Mouse (Mus musculus) gastrocnemius, adult 2 months (tissue): ENCODE data around the gene Meltf. TPM values are rescaled to one million over a fixed set of nuclear protein-coding genes. Genes with fewer than 3 reads are reported as not detected.

ENCODE experiments used
- DNase-seq: peaks from one replicate; pipeline ENCODE4 v3.0.0; 2022
- H3K27ac ChIP-seq: fragments of 200-600 bp; 2 replicates; pipeline ENCODE4 v1.8.1; 2022; ENCODE audit warnings: mild to moderate bottlenecking
- H3K4me3 ChIP-seq: fragments of 200-600 bp; 2 replicates; pipeline ENCODE4 v1.8.1; 2022; ENCODE audit warnings: mild to moderate bottlenecking, moderate library complexity
- CTCF ChIP-seq: fragments of 200-600 bp; IDR thresholded peaks from 2 replicates; pipeline ENCODE4 v1.8.1; 2022; ENCODE audit warnings: antibody characterized with exemption, mild to moderate bottlenecking, moderate library complexity
- intact Hi-C: fragments of 180-260 bp; cut with DNase I; formaldehyde crosslinking; loops from one replicate; pipeline ENCODE4 v1.15.1; 2025
- total RNA-seq, 2 experiments: library from RNA; stranded (reverse); gene quantifications; 2 replicates each; pipeline ENCODE4 v1.2.3; 2021

The Meltf gene
- total RNA-seq, 2 experiments from 2014 or later, result not detected

DNA sequence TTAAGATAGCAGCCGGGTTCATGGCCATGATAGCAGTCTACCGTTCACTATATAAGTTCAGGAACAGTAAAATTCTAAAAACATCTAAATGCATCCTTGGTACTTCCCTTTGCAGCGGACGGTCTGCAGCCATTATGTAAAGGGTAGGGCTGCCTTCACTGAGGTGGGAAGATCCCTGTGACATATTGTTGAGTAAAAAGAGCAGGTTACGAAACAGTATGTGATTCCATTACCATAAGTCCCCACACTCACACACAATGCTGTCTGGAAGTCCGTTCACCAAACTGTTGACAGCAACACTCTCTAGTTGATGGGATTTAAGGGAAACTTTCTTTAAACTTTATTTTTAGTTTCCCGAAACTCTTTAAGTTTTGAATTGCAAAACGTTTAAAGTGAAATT lies 24.6 kb downstream of the Meltf start:
- no peak for TF ChIP-seq CTCF
- DNase-seq, result no peak
- intact Hi-C loops, result no loop called here
- H3K27ac ChIP-seq, result no peak overlapping the region
- H3K4me3 ChIP-seq, result no peak overlapping the region

GRCm38 (mm10) chr16:31905331-31905730 lies 26.7 kb downstream of the Meltf start:
- H3K27ac ChIP-seq, result no peak overlapping the region
- DNase-seq, result no peak
- H3K4me3 ChIP-seq, result no peak overlapping the region
- peak; percentile 42 for TF ChIP-seq CTCF
- intact Hi-C loops, result no loop called here

DNA sequence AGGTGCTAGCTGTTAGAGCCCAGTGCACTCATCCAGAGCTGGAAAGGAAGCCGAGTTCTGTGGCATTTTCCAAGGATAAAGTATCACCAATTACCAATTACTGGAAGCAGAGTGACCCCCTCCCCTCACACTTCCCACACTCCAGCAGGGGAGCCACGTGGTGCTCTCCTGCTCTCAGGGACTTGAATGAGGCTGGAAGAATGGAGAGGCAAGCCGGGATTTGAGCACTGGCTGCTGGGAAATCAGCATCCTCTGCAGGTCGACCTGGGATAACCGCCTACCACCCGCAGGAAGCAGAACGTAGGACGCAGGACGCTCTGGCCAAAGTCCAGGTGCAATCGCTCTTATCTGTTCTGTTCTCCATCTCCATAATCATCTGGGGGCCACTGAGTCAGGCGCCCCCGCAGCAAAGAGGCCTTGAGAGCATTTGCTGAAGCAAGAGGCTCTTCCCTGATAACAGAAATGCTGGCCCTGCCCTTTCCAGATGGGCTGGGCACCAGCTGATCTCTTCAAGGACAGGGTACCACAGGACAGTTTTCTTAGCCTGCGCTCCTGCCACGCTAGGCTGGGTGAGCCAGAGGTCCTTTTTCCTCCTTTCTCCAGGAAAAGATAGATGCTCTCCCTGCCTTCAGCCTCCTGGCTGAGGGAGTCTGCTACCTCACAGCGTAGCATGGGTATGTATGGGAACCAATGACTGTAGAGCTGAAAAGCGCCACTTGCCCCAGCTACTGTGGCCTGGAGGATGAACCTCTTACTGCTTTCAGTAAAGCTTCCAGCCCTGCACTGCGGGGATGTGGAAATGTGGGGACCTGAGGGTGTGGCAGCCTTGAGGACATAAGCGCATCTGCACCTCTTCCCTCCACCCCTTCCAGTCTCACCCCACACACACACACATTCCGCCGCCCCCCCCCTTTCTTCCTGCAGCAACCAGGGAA lies 27.5 kb downstream of the Meltf start:
- peak overlapping the region; percentile 61 for H3K4me3 ChIP-seq
- no peak for DNase-seq
- no peak overlapping the region for H3K27ac ChIP-seq

GRCm38 (mm10) chr16:31906896-31907295 lies 28.3 kb downstream of the Meltf start:
- intact Hi-C loops, result no loop called here
- H3K27ac ChIP-seq, result no peak overlapping the region
- DNase-seq, result peak; percentile 53
- peak overlapping the region; percentile 61 for H3K4me3 ChIP-seq
- TF ChIP-seq CTCF, result no peak

More for the DNA sequence above, 27.5 kb downstream of the Meltf start:
- intact Hi-C loops, result no loop called here
- TF ChIP-seq CTCF, result no peak

GRCm38 (mm10) chr16:31908959-31909358 lies 30.3 kb downstream of the Meltf start:
- intact Hi-C loops, result no loop called here
- TF ChIP-seq CTCF, result no peak

DNA sequence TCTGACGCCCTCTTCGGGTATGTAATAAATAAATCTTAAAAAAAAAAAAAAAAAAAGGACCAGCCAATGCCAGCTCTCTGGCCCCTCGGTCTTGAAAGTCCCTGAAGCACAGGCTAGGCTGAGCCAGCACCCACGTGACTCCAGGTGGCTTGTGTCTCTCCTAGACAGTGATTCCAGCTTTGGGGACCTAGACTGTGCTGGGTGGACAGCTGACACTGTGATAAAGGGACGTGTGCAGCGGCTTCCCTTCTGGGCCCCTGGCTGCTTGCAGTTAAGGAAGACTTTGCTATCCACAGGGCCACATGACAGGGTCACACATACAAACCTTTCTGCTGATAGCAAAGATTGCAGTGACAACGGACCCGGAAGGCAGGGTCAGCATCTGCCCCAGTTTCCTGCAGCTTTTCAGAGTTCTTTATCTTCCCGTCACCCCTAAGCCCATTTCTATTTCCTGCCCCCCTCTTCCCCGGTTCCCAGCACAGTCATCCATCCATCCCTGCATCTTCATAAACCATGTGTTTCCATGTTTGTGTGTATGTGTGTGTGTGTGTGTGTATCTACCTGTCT lies 31.8 kb downstream of the Meltf start:
- DNase-seq, result no peak
- intact Hi-C loops, result no loop called here
- Histone ChIP-seq H3K4me3 (no peak overlapping the region), H3K27ac (no peak overlapping the region)
- no peak for TF ChIP-seq CTCF

More at GRCm38 (mm10) chr16:31908959-31909358, 30.3 kb downstream of the Meltf start:
- Histone ChIP-seq H3K4me3 (peak overlapping the region; percentile 15; the same call in 1 of the 2 replicates), H3K27ac (no peak overlapping the region)
- no peak for DNase-seq

GRCm38 (mm10) chr16:31917776-31918175 lies 39.2 kb downstream of the Meltf start:
- no peak overlapping the region for H3K4me3 ChIP-seq
- TF ChIP-seq CTCF, result no peak
- DNase-seq, result no peak
- H3K27ac ChIP-seq, result no peak overlapping the region
- intact Hi-C loops, result loop anchor here (1.0 to 2.0 kb wide), 3 partner anchors 39 to 459 kb away; partner anchors contain the start of gene Meltf

- no peak overlapping the region for H3K27ac ChIP-seq
- peak; percentile 90 for TF ChIP-seq CTCF
- H3K4me3 ChIP-seq, result peak overlapping the region; percentile 34
- intact Hi-C loops, result loop anchor here (1.0 to 2.0 kb wide), 3 partner anchors 40 to 459 kb away; partner anchors contain the start of gene Meltf
- DNase-seq, result peak; percentile 64
Observed at GRCm38 (mm10) chr16:31918248-31918724, 39.7 kb downstream of the Meltf start.

GRCm38 (mm10) chr16:31924368-31924767 lies 45.8 kb downstream of the Meltf start:
- no peak for DNase-seq
- intact Hi-C loops, result no loop called here
- Histone ChIP-seq H3K4me3 (no peak overlapping the region), H3K27ac (no peak overlapping the region)
- TF ChIP-seq CTCF, result no peak

GRCm38 (mm10) chr16:31926091-31926490 lies 47.5 kb downstream of the Meltf start:
- Histone ChIP-seq H3K4me3 (no peak overlapping the region), H3K27ac (no peak overlapping the region)
- intact Hi-C loops, result no loop called here
- no peak for DNase-seq
- TF ChIP-seq CTCF, result no peak

- no peak overlapping the region for H3K4me3 ChIP-seq
- no peak for TF ChIP-seq CTCF
- no peak overlapping the region for H3K27ac ChIP-seq
- intact Hi-C loops, result no loop called here
- no peak for DNase-seq
Observed at GRCm38 (mm10) chr16:31926547-31927182, 48.1 kb downstream of the Meltf start.

DNA sequence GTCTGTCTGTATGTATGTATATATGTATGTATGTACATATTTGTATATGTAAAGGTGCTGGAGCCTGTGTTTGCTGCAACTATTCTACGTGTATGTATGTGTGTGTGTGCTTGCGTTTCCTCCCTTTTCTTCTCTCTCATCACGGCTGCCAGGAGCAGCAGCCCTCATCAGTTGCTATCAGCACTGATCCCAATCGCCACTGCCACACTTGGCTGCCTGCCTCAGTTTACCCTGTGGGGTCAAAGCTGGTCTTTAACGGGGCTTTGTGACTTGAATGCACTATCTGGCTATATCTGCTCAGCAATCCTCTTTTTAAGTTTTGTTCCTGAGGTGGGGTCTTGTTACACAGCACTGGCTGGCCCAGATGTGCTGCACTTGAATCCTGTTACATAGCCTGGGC lies 48.8 kb downstream of the Meltf start:
- no peak overlapping the region for H3K4me3 ChIP-seq
- no peak for TF ChIP-seq CTCF
- DNase-seq, result no peak
- H3K27ac ChIP-seq, result no peak overlapping the region
- intact Hi-C loops, result no loop called here

DNA sequence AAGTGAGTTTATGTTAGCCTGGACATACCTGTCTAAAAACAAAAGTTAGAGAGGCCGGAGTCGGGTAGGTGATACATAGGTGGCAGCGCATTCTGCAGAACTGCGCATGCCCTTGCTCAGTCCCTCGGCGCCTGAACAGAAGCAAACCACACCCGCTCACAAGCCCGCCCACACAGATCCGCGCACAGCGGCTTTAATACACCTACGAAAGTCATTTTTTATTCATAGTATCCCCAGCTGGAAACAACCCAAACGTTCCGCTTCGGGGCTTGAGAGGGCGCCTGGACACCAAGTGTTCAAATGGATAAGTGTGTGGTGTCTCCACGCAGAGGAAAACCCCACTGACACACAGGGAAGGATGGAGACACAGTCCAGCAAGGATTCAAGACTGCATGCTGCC lies 52.7 kb downstream of the Meltf start:
- DNase-seq, result no peak
- no peak for TF ChIP-seq CTCF

More for the DNA sequence above, 52.7 kb downstream of the Meltf start:
- H3K27ac ChIP-seq, result no peak overlapping the region
- H3K4me3 ChIP-seq, result no peak overlapping the region
- intact Hi-C loops, result no loop called here
